Comparison of ENCODE assay signal across 8 mouse cellular contexts in the genomic region with DNA sequence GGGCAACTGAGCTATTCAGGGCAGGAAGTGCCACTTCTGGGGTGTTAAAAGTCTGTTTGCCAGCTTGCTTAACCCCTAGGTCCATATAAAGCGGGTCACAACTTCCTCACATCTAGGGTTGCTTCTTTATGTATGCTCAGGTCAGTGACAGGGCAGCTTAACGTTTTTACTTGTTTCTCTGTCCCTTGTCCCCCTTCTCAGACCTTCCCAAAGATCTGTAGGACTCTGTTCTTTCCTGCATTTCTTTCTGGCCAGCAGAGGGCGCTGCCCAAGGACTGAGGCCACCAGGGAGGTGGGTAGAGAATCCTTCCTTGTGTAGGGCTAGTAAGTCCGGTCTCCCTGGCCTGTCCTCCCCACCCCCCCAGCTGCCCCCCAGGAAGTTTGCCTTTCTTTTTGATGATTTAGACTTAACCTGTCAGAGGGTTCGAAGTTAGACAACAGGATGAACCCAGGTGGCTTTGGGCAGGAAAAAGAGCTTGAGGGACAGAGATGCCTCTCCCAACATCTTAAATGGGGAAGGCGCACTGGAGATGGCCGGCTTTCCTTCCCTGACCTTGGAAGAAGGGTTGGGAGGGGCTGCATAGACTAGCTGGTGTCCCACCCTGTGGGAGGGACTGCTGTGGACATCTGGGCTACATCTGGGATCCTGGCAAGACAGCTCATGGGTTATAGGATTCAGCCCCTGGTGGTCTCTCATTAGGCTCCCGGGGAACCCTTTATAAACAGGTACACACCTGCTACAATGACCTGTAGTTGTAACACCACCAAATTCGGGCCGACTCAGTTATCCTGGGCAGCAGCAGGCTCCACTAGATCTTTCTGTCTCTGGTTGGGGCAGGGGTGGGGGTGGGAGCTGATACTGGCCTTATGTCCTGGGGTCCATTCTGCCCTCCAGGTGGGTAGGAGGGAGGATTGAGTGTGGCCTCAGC. TPM values are rescaled to one million over a fixed set of nuclear protein-coding genes. Genes with fewer than 3 reads are reported as not detected.
DNase-seq lines count a peak whose midpoint lies in the region; ATAC-seq lines count a peak whose summit lies in the region.

No protein-coding gene starts in this region.

- intact Hi-C loops in gastrocnemius, postnatal 14 days (cut with DNase I; ENCODE audit: low total_unique reads) = no loop called here

- H3K4me2 ChIP-seq in intestine, embryonic 15.5 days (replicated peaks) = peak overlapping the region; percentile 78
- H3K4me2 ChIP-seq in limb, embryonic 12.5 days = peak overlapping the region; percentile 69
- peak overlapping the region; percentile 59 for H3K4me2 ChIP-seq in midbrain, embryonic 13.5 days (replicated peaks)

- DNase-seq in adrenal gland, adult 2 months = peak; percentile 87
- DNase-seq in embryo, embryonic 10 days (ENCODE audit: low spot score) = peak; percentile 92
- peak; percentile 87 for DNase-seq in gastrocnemius, postnatal 14 days
- DNase-seq in spleen, adult 12 weeks (ENCODE audit: low spot score) = peak; percentile 39

- H3K27ac ChIP-seq in intestine, embryonic 15.5 days = peak overlapping the region; percentile 94
- peak overlapping the region; percentile 94 for H3K27ac ChIP-seq in limb, embryonic 12.5 days
- peak overlapping the region; percentile 94 for H3K27ac ChIP-seq in midbrain, embryonic 13.5 days

- 0 out of 2 replicates have a peak, but pooled peaks cover 7% of the 10 kb centered on the region for H3K27me3 ChIP-seq in intestine, embryonic 15.5 days (replicated peaks)
- H3K27me3 ChIP-seq in limb, embryonic 12.5 days = peaks cover 13% of the 10 kb centered on the region
- peaks cover 18% of the 10 kb centered on the region for H3K27me3 ChIP-seq in midbrain, embryonic 13.5 days

- peak overlapping the region; percentile 59 for H3K9ac ChIP-seq in intestine, embryonic 15.5 days
- H3K9ac ChIP-seq in limb, embryonic 12.5 days (replicated peaks) = peak overlapping the region; percentile 59
- H3K9ac ChIP-seq in midbrain, embryonic 13.5 days (replicated peaks) = peak overlapping the region; percentile 73

- H3K4me3 ChIP-seq in intestine, embryonic 15.5 days (replicated peaks) = peak overlapping the region; percentile 47
- H3K4me3 ChIP-seq in limb, embryonic 12.5 days (replicated peaks) = peak overlapping the region; percentile 43
- H3K4me3 ChIP-seq in midbrain, embryonic 13.5 days (replicated peaks) = peak overlapping the region; percentile 43

- no peaks in the 10 kb centered on the region for H3K9me3 ChIP-seq in intestine, embryonic 15.5 days
- H3K9me3 ChIP-seq in limb, embryonic 12.5 days = no peaks in the 10 kb centered on the region
- H3K9me3 ChIP-seq in midbrain, embryonic 13.5 days = no peaks in the 10 kb centered on the region

- H3K4me1 ChIP-seq in intestine, embryonic 15.5 days (replicated peaks) = peaks cover 43% of the 10 kb centered on the region
- peaks cover 42% of the 10 kb centered on the region for H3K4me1 ChIP-seq in limb, embryonic 12.5 days (replicated peaks)
- peaks cover 40% of the 10 kb centered on the region for H3K4me1 ChIP-seq in midbrain, embryonic 13.5 days (replicated peaks)

- peak; percentile 60 for ATAC-seq in intestine, embryonic 15.5 days
- peak; percentile 16; the same call in 1 of the 2 replicates for ATAC-seq in limb, embryonic 12.5 days (ENCODE audit: insufficient number of reproducible peaks, insufficient read depth, low FRiP score, low TSS enrichment, low read depth)
- peak; percentile 19 for ATAC-seq in midbrain, embryonic 13.5 days
- no peak for ATAC-seq in inflammation-experienced regulatory T-cells, adult 6 months

- no peaks in the 10 kb centered on the region for H3K36me3 ChIP-seq in intestine, embryonic 15.5 days
- H3K36me3 ChIP-seq in limb, embryonic 12.5 days = no peaks in the 10 kb centered on the region
- H3K36me3 ChIP-seq in midbrain, embryonic 13.5 days = no peaks in the 10 kb centered on the region

- 6% methylated on average over 10 of the region's 10 CpGs for WGBS in intestine, embryonic 15.5 days
- 5% methylated on average over 10 of the region's 10 CpGs for WGBS in limb, embryonic 12.5 days
- WGBS in midbrain, embryonic 13.5 days = 9% methylated on average over 10 of the region's 10 CpGs

RNA-seq across cellular contexts. Expression of a gene that starts 2.0 kb away (rescaled TPM):
- not detected for total RNA-seq in adrenal gland, adult 2 months (2021)
- polyA plus RNA-seq in adrenal gland, adult 2 months (2012; rRNA removed) = not detected in 2 replicates
- not detected for total RNA-seq in gastrocnemius, postnatal 14 days (2021)
- 0.52 TPM in 1 of 2 replicates, not detected in the other for polyA plus RNA-seq in intestine, embryonic 15.5 days (2015; fragmentation: Nextera tagmentation; extraction: Ambion mirVana)
- not detected in 2 replicates for polyA plus RNA-seq in limb, embryonic 12.5 days (2016; fragmentation: Nextera tagmentation; extraction: Ambion mirVana)
- not detected in 2 replicates for polyA plus RNA-seq in midbrain, embryonic 13.5 days (2015; fragmentation: Nextera tagmentation; extraction: Ambion mirVana)
- polyA plus RNA-seq in inflammation-experienced regulatory T-cells, adult 6 months (2017; shearing (Covaris generic)) = not detected

RNA-seq across cellular contexts. Expression of a gene that starts 48.9 kb away (rescaled TPM):
- 10 to 100 TPM; 37.9 to 54.8 TPM for total RNA-seq in adrenal gland, adult 2 months (2021)
- polyA plus RNA-seq in adrenal gland, adult 2 months (2012; rRNA removed) = 68.9 and 71.9 TPM in 2 replicates
- total RNA-seq in gastrocnemius, postnatal 14 days (2021) = 10 to 100 TPM; 52.9 to 57.0 TPM
- polyA plus RNA-seq in intestine, embryonic 15.5 days (2015; fragmentation: Nextera tagmentation; extraction: Ambion mirVana) = 33.5 and 34.2 TPM in 2 replicates
- 34.1 and 35.8 TPM in 2 replicates for polyA plus RNA-seq in limb, embryonic 12.5 days (2016; fragmentation: Nextera tagmentation; extraction: Ambion mirVana)
- 124 and 133 TPM in 2 replicates for polyA plus RNA-seq in midbrain, embryonic 13.5 days (2015; fragmentation: Nextera tagmentation; extraction: Ambion mirVana)
- 1 to 10 TPM; 2.0 to 2.7 (median 2.4) TPM for polyA plus RNA-seq in inflammation-experienced regulatory T-cells, adult 6 months (2017; shearing (Covaris generic))

RNA-seq across cellular contexts. Expression of a gene that starts 49.5 kb away (rescaled TPM):
- total RNA-seq in adrenal gland, adult 2 months (2021) = 100 to 1,000 TPM; 126 to 132 TPM
- polyA plus RNA-seq in adrenal gland, adult 2 months (2012; rRNA removed) = 223 and 257 TPM in 2 replicates
- total RNA-seq in gastrocnemius, postnatal 14 days (2021) = 10 to 100 TPM; 83.3 to 86.3 TPM
- 147 TPM in 2 replicates for polyA plus RNA-seq in intestine, embryonic 15.5 days (2015; fragmentation: Nextera tagmentation; extraction: Ambion mirVana)
- 143 and 153 TPM in 2 replicates for polyA plus RNA-seq in limb, embryonic 12.5 days (2016; fragmentation: Nextera tagmentation; extraction: Ambion mirVana)
- polyA plus RNA-seq in midbrain, embryonic 13.5 days (2015; fragmentation: Nextera tagmentation; extraction: Ambion mirVana) = 115 and 121 TPM in 2 replicates
- polyA plus RNA-seq in inflammation-experienced regulatory T-cells, adult 6 months (2017; shearing (Covaris generic)) = 10 to 100 TPM; 74.5 to 88.1 (median 87.7) TPM

Comparison
In these comparisons a context has a peak if more than half of its experiments do, and no peak if none do; other contexts are left out.
1. DNase-seq: peak in every context shown above with its lines; median percentile 92 in embryo, embryonic 10 days; 87 in adrenal gland, adult 2 months; 87 in gastrocnemius, postnatal 14 days; 39 in spleen, adult 12 weeks.